Mouse (Mus musculus): ENCODE results near the gene Abca4. TPM values are rescaled to one million over a fixed set of nuclear protein-coding genes. Genes with fewer than 3 reads are reported as not detected.
"Not testable (repeated sequence)": the region's sequence is repeated elsewhere in the genome, so short reads cannot be mapped to it uniquely, and the experiment has no call there.

The Abca4 gene
- polyA plus RNA-seq, 1 experiment from 2014 or later, result 0.48 TPM

GRCm38 (mm10) chr3:122072646-122073571 lies 28.7 kb downstream of the Abca4 start:
- Histone ChIP-seq H3K36me3 (ENCODE audit: control insufficient read depth, insufficient read depth, low read length) (no peaks in the 10 kb centered on the region), H3K27ac (ENCODE audit: low read depth, low read length) (no peak overlapping the region), H3K9me3 (replicated peaks; ENCODE audit: control insufficient read depth, low read length) (no peaks in the 10 kb centered on the region), H3K9ac (ENCODE audit: low read length) (no peak overlapping the region), H3K4me3 (ENCODE audit: low read depth, low read length) (no peak overlapping the region), H3K4me1 (ENCODE audit: control insufficient read depth, insufficient read depth, low read length) (no peaks in the 10 kb centered on the region), H3K27me3 (replicated peaks; ENCODE audit: control insufficient read depth, insufficient read depth, low read length) (no peaks in the 10 kb centered on the region), H3K4me2 (ENCODE audit: low read length) (no peak overlapping the region)
- ATAC-seq (no peak), DNase-seq (ENCODE audit: low spot score) (no peak)
- WGBS, result 65% methylated on average over 11 of the region's 11 CpGs

GRCm38 (mm10) chr3:122073595-122073994 lies 29.4 kb downstream of the Abca4 start:
- no peak overlapping the region for H3K9ac ChIP-seq (ENCODE audit: low read length)
- H3K36me3 ChIP-seq (ENCODE audit: control insufficient read depth, insufficient read depth, low read length), result no peaks in the 10 kb centered on the region
- ATAC-seq, result no peak
- no peak for DNase-seq (ENCODE audit: low spot score)
- no peak overlapping the region for H3K4me2 ChIP-seq (ENCODE audit: low read length)
- H3K4me1 ChIP-seq (ENCODE audit: control insufficient read depth, insufficient read depth, low read length), result no peaks in the 10 kb centered on the region
- no peaks in the 10 kb centered on the region for H3K27me3 ChIP-seq (replicated peaks; ENCODE audit: control insufficient read depth, insufficient read depth, low read length)
- no peak overlapping the region for H3K4me3 ChIP-seq (ENCODE audit: low read depth, low read length)
- no peaks in the 10 kb centered on the region for H3K9me3 ChIP-seq (replicated peaks; ENCODE audit: control insufficient read depth, low read length)
- WGBS, result 62% methylated on average over 5 of the region's 5 CpGs
- H3K27ac ChIP-seq (ENCODE audit: low read depth, low read length), result no peak overlapping the region

GRCm38 (mm10) chr3:122074334-122074733 lies 30.1 kb downstream of the Abca4 start:
- no peak overlapping the region; the same call in 1 of the 2 replicates for H3K27ac ChIP-seq (ENCODE audit: low read depth, low read length)
- no peaks in the 10 kb centered on the region for H3K9me3 ChIP-seq (replicated peaks; ENCODE audit: control insufficient read depth, low read length)
- H3K36me3 ChIP-seq (ENCODE audit: control insufficient read depth, insufficient read depth, low read length), result no peaks in the 10 kb centered on the region
- WGBS, result 33% methylated on average over 10 of the region's 10 CpGs
- no peak overlapping the region for H3K9ac ChIP-seq (ENCODE audit: low read length)
- H3K4me2 ChIP-seq (ENCODE audit: low read length), result no peak overlapping the region
- no peak overlapping the region for H3K4me3 ChIP-seq (ENCODE audit: low read depth, low read length)
- no peaks in the 10 kb centered on the region for H3K4me1 ChIP-seq (ENCODE audit: control insufficient read depth, insufficient read depth, low read length)
- ATAC-seq (no peak), DNase-seq (ENCODE audit: low spot score) (no peak)
- no peaks in the 10 kb centered on the region for H3K27me3 ChIP-seq (replicated peaks; ENCODE audit: control insufficient read depth, insufficient read depth, low read length)

DNA sequence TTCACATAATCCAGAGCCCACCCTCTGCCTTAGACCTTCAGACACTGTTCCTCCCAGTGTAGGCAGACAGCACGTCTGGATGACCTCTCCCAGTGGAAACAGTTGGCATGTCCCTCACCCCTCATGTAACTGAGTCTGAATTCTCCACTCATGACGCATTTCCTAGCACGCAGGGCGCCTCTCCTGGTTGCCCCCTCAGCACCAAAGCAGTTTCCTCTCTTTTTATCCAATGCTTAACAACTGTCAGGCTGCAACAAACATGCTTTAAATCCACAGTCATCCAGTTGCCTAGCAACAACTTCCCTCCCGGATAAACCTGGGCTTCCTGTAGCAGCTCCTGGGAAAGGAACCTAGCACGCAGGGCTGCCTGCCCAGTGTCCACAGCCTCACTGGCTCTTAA lies 33.9 kb downstream of the Abca4 start:
- no peaks in the 10 kb centered on the region for H3K36me3 ChIP-seq (ENCODE audit: control insufficient read depth, insufficient read depth, low read length)
- H3K27me3 ChIP-seq (replicated peaks; ENCODE audit: control insufficient read depth, insufficient read depth, low read length), result no peaks in the 10 kb centered on the region
- peak; percentile 71 for DNase-seq (ENCODE audit: low spot score)
- H3K27ac ChIP-seq (ENCODE audit: low read depth, low read length), result no peak overlapping the region
- H3K4me2 ChIP-seq (ENCODE audit: low read length), result no peak overlapping the region
- no peaks in the 10 kb centered on the region for H3K4me1 ChIP-seq (ENCODE audit: control insufficient read depth, insufficient read depth, low read length)
- H3K9me3 ChIP-seq (replicated peaks; ENCODE audit: control insufficient read depth, low read length), result no peaks in the 10 kb centered on the region
- WGBS, result 15% methylated on average over 6 of the region's 6 CpGs
- peak; percentile 46; the same call in 1 of the 2 replicates for ATAC-seq
- no peak overlapping the region for H3K9ac ChIP-seq (ENCODE audit: low read length)
- H3K4me3 ChIP-seq (ENCODE audit: low read depth, low read length), result no peak overlapping the region

DNA sequence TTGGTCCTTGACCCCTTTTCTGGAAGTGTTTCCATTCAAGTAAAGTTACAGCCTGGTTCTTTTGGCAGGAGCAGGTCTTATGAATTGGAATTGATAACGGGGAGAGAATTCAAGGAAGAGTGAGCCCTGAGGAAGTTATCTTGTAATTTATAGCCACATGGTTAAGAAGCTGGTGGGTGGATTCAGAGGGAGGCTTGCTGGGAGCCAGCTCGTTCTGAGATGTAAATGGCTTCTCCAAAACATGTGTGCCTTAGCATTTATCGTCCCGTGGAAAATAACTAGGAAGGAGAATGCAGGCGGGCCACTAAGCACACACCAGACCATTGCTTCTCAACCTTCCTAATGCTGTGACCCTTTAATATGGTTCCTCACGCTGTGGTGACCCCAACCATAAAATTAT lies 34.9 kb downstream of the Abca4 start:
- Histone ChIP-seq H3K4me2 (ENCODE audit: low read length) (no peak overlapping the region), H3K4me1 (ENCODE audit: control insufficient read depth, insufficient read depth, low read length) (no peaks in the 10 kb centered on the region), H3K27me3 (replicated peaks; ENCODE audit: control insufficient read depth, insufficient read depth, low read length) (no peaks in the 10 kb centered on the region), H3K4me3 (ENCODE audit: low read depth, low read length) (no peak overlapping the region), H3K9ac (ENCODE audit: low read length) (no peak overlapping the region), H3K9me3 (replicated peaks; ENCODE audit: control insufficient read depth, low read length) (no peaks in the 10 kb centered on the region), H3K27ac (ENCODE audit: low read depth, low read length) (no peak overlapping the region), H3K36me3 (ENCODE audit: control insufficient read depth, insufficient read depth, low read length) (no peaks in the 10 kb centered on the region)
- ATAC-seq (no peak), DNase-seq (ENCODE audit: low spot score) (no peak)
- 85% methylated on average over 6 of the region's 6 CpGs for WGBS

- not testable (repeated sequence) for H3K9me3 ChIP-seq (replicated peaks; ENCODE audit: control insufficient read depth, low read length); H3K27ac ChIP-seq (ENCODE audit: low read depth, low read length); H3K27me3 ChIP-seq (replicated peaks; ENCODE audit: control insufficient read depth, insufficient read depth, low read length); H3K4me3 ChIP-seq (ENCODE audit: low read depth, low read length); H3K9ac ChIP-seq (ENCODE audit: low read length); H3K4me1 ChIP-seq (ENCODE audit: control insufficient read depth, insufficient read depth, low read length); H3K4me2 ChIP-seq (ENCODE audit: low read length); ATAC-seq; H3K36me3 ChIP-seq (ENCODE audit: control insufficient read depth, insufficient read depth, low read length)
- WGBS, result 91% methylated on average over 7 of the region's 8 CpGs
- peak; percentile 20 for DNase-seq (ENCODE audit: low spot score)
Observed at GRCm38 (mm10) chr3:122081634-122082033, 37.4 kb downstream of the Abca4 start.

GRCm38 (mm10) chr3:122082338-122082737 lies 38.1 kb downstream of the Abca4 start:
- H3K4me3 ChIP-seq (ENCODE audit: low read depth, low read length), result no peak overlapping the region
- DNase-seq (ENCODE audit: low spot score) (no peak), ATAC-seq (no peak)
- H3K27me3 ChIP-seq (replicated peaks; ENCODE audit: control insufficient read depth, insufficient read depth, low read length), result no peaks in the 10 kb centered on the region
- H3K27ac ChIP-seq (ENCODE audit: low read depth, low read length), result no peak overlapping the region
- no peaks in the 10 kb centered on the region for H3K4me1 ChIP-seq (ENCODE audit: control insufficient read depth, insufficient read depth, low read length)
- H3K4me2 ChIP-seq (ENCODE audit: low read length), result no peak overlapping the region
- no peaks in the 10 kb centered on the region for H3K36me3 ChIP-seq (ENCODE audit: control insufficient read depth, insufficient read depth, low read length)
- WGBS, result 75% methylated on average over 7 of the region's 7 CpGs
- H3K9ac ChIP-seq (ENCODE audit: low read length), result no peak overlapping the region
- no peaks in the 10 kb centered on the region for H3K9me3 ChIP-seq (replicated peaks; ENCODE audit: control insufficient read depth, low read length)

GRCm38 (mm10) chr3:122085157-122085989 lies 41.1 kb downstream of the Abca4 start:
- Histone ChIP-seq H3K9me3 (replicated peaks; ENCODE audit: control insufficient read depth, low read length) (no peaks in the 10 kb centered on the region), H3K27ac (ENCODE audit: low read depth, low read length) (no peak overlapping the region), H3K4me1 (ENCODE audit: control insufficient read depth, insufficient read depth, low read length) (no peaks in the 10 kb centered on the region), H3K36me3 (ENCODE audit: control insufficient read depth, insufficient read depth, low read length) (no peaks in the 10 kb centered on the region), H3K27me3 (replicated peaks; ENCODE audit: control insufficient read depth, insufficient read depth, low read length) (no peaks in the 10 kb centered on the region), H3K4me2 (ENCODE audit: low read length) (no peak overlapping the region; the same call in 1 of the 2 replicates), H3K9ac (ENCODE audit: low read length) (no peak overlapping the region), H3K4me3 (ENCODE audit: low read depth, low read length) (no peak overlapping the region)
- 14% methylated on average over 18 of the region's 18 CpGs for WGBS
- DNase-seq (ENCODE audit: low spot score) (peak; percentile 37), ATAC-seq (peak; percentile 37; the same call in 1 of the 2 replicates)
